Comparison of ENCODE assay signal across 13 mouse cellular contexts in the genomic region with DNA sequence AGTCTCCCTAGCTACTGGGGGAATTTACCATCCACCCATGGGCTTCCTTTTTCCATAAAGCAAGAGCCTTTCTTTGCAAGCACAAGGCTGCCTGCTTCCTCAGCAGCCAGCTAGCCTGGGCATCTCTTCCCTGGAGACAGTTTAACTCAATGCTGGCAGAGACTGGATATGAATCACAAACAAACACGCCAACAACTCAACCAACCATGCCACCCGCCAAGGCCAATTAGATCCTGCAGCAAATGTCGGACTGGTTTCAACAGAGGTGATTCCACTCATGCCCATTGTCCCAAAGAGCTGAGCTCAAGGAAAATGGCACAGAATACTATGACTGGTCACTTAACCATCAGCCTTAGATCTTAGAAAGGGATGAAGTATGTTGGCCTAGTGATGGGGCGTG.
A peak's percentile ranks its signal among the peaks of the same experiment; 100 is the strongest.
DNase-seq lines count a peak whose midpoint lies in the region.
"Had no signal": no experiment of that assay in that cellular context is flagged by ENCODE, and none has a peak within 500 bp of the region (broad histone marks: within the 10 kb centered on the region; RNA-seq: fewer than 3 reads in every experiment).

No protein-coding gene starts in this region.

- intact Hi-C loops in left cerebral cortex, postnatal 36 days (cut with DNase I): no loop called here

- peak; percentile 22 to 33 for DNase-seq in cerebellum, postnatal 25 days
- DNase-seq in cerebellum, adult 9-10 months: no peak
- DNase-seq in Muller cell, postnatal 12 days (ENCODE audit: inconsistent ontology term): peak; percentile 83
- DNase-seq in R1 (ENCODE audit: low read depth, low spot score): peak; percentile 33
- peak; percentile 30 to 61 for DNase-seq in adrenal gland, postnatal 36 days
- no peak for DNase-seq in retina, embryonic 14.5 days (ENCODE audit: low spot score)
- no peak for DNase-seq in left cerebral cortex, postnatal 36 days (ENCODE audit: low spot score in 2 of 2)
- DNase-seq: cerebellum, postnatal 14 days; gastrocnemius, adult 2 months; gastrocnemius, postnatal 36 days; heart, adult 11 months; heart, postnatal 36 days; kidney, adult 11 months had no signal

Comparison
In these comparisons a context has a peak if more than half of its experiments do, and no peak if none do; other contexts are left out.
1. DNase-seq: peak in cerebellum, postnatal 25 days (2 of 2), Muller cell, postnatal 12 days (single experiment), R1 (single experiment) and adrenal gland, postnatal 36 days (2 of 2); none in cerebellum, adult 9-10 months (single experiment), retina, embryonic 14.5 days (single experiment) and left cerebral cortex, postnatal 36 days (0 of 2).